Mouse (Mus musculus) intestine, postnatal 0 days (tissue): ENCODE data around the gene Rgmb. TPM values are rescaled to one million over a fixed set of nuclear protein-coding genes. Genes with fewer than 3 reads are reported as not detected.

Experiments
- ATAC-seq: fragments of 200-750 bp; cut with Nextera tagmentation; 2 replicates; pipeline ENCODE4 v1.8.0; 2017; ENCODE audit warnings: mild to moderate bottlenecking, moderate TSS enrichment, moderate library complexity
- H3K27ac ChIP-seq: fragments of 300-500 bp; sonication (generic); 2 replicates; pipeline ENCODE4 v1.5.1; 2014; ENCODE audit warnings: mild to moderate bottlenecking, low read depth, low read length, moderate library complexity
- H3K27me3 ChIP-seq: fragments of 300-500 bp; sonication (generic); replicated peaks from 2 replicates; pipeline ENCODE4 v1.6.1; 2014; ENCODE audit warnings: low read length, mixed read lengths; ENCODE audit not compliant: control insufficient read depth, insufficient read depth
- H3K36me3 ChIP-seq: fragments of 300-500 bp; sonication (generic); 2 replicates; pipeline ENCODE4 v1.6.1; 2014; ENCODE audit warnings: mild to moderate bottlenecking, moderate library complexity; ENCODE audit not compliant: control insufficient read depth, insufficient read depth
- H3K4me1 ChIP-seq: fragments of 300-500 bp; sonication (generic); replicated peaks from 2 replicates; pipeline ENCODE4 v1.6.1; 2014; ENCODE audit warnings: antibody characterized with exemption, low read length, mixed read lengths; ENCODE audit not compliant: control insufficient read depth, insufficient read depth
- H3K4me2 ChIP-seq: fragments of 300-500 bp; sonication (generic); replicated peaks from 2 replicates; pipeline ENCODE4 v1.6.1; 2014; ENCODE audit warnings: low read depth, mild to moderate bottlenecking, moderate library complexity
- H3K4me3 ChIP-seq: fragments of 300-500 bp; sonication (generic); 2 replicates; pipeline ENCODE4 v1.5.1; 2014; ENCODE audit warnings: low read depth, low read length
- H3K9ac ChIP-seq: fragments of 300-500 bp; sonication (generic); 2 replicates; pipeline ENCODE4 v1.6.1; 2014; ENCODE audit warnings: mild to moderate bottlenecking, low read depth, low read length
- H3K9me3 ChIP-seq: fragments of 300-500 bp; sonication (generic); 2 replicates; pipeline ENCODE4 v1.6.1; 2016; ENCODE audit warnings: mixed run types; ENCODE audit not compliant: control insufficient read depth
- CTCF ChIP-seq: sonication (generic); IDR thresholded peaks from 2 replicates; pipeline ENCODE4 v1.5.1; 2016; ENCODE audit warnings: low read depth, mild to moderate bottlenecking, control low read depth, antibody characterized with exemption, moderate library complexity
- WGBS: fragments of 180-500 bp; shearing (Covaris S2); extraction: QIAGEN DNeasy Blood & Tissue Kit; methylation state at CpG from one replicate; pipeline ENCODE4 v1.1.7; 2014; 5-methylcytosine and 5-hydroxymethylcytosine counted together
- polyA plus RNA-seq: library from polyadenylated mRNA; unstranded; fragments of >200 nt; fragmentation: Nextera tagmentation; extraction: Ambion mirVana; gene quantifications from 2 replicates; pipeline ENCODE4 v1.2.1, GENCODE M21; 2015

Rgmb gene
- polyA plus RNA-seq, 1 experiment from 2014 or later = 27.7 TPM

GRCm38 (mm10) chr17:15818372-15818771 is 12.5 kb downstream of the Rgmb start:
- no peak overlapping the region for H3K27ac ChIP-seq
- ATAC-seq = no peak
- no peak overlapping the region for H3K4me3 ChIP-seq
- H3K36me3 ChIP-seq = peaks cover 18% of the 10 kb centered on the region; the same call in 1 of the 2 replicates
- H3K4me1 ChIP-seq = no peaks in the 10 kb centered on the region; the same call in 1 of the 2 replicates
- H3K27me3 ChIP-seq = no peaks in the 10 kb centered on the region
- H3K4me2 ChIP-seq = no peak overlapping the region
- 87% methylated on average over 8 of the region's 8 CpGs for WGBS
- no peaks in the 10 kb centered on the region for H3K9me3 ChIP-seq
- H3K9ac ChIP-seq = no peak overlapping the region
- no peak for TF ChIP-seq CTCF

- TF ChIP-seq CTCF = no peak
- Histone ChIP-seq H3K9ac (no peak overlapping the region), H3K36me3 (peaks cover 19% of the 10 kb centered on the region; the same call in 1 of the 2 replicates), H3K27ac (no peak overlapping the region), H3K4me3 (no peak overlapping the region), H3K9me3 (no peaks in the 10 kb centered on the region), H3K4me2 (no peak overlapping the region), H3K4me1 (no peaks in the 10 kb centered on the region; the same call in 1 of the 2 replicates), H3K27me3 (no peaks in the 10 kb centered on the region)
- no peak for ATAC-seq
- 84% methylated on average over 2 of the region's 2 CpGs for WGBS
These were observed 13.2 kb downstream of the Rgmb start for GRCm38 (mm10) chr17:15817634-15818033.

GRCm38 (mm10) chr17:15817096-15817450 is 13.8 kb downstream of the Rgmb start:
- peaks cover 19% of the 10 kb centered on the region; the same call in 1 of the 2 replicates for H3K36me3 ChIP-seq
- H3K9me3 ChIP-seq = no peaks in the 10 kb centered on the region
- 71% methylated on average over 5 of the region's 5 CpGs for WGBS
- H3K4me1 ChIP-seq = no peaks in the 10 kb centered on the region; the same call in 1 of the 2 replicates
- no peak overlapping the region for H3K27ac ChIP-seq
- no peak for TF ChIP-seq CTCF
- no peak overlapping the region for H3K4me2 ChIP-seq
- no peak for ATAC-seq
- H3K4me3 ChIP-seq = no peak overlapping the region
- no peak overlapping the region for H3K9ac ChIP-seq
- no peaks in the 10 kb centered on the region for H3K27me3 ChIP-seq

- Histone ChIP-seq H3K4me1 (no peaks in the 10 kb centered on the region; the same call in 1 of the 2 replicates), H3K4me3 (no peak overlapping the region), H3K27me3 (no peaks in the 10 kb centered on the region), H3K36me3 (peaks cover 19% of the 10 kb centered on the region; the same call in 1 of the 2 replicates), H3K27ac (no peak overlapping the region), H3K9me3 (no peaks in the 10 kb centered on the region), H3K4me2 (0 out of 2 replicates have a peak overlapping the region, but pooled peaks have one; percentile 13), H3K9ac (no peak overlapping the region)
- 58% methylated on average over 11 of the region's 11 CpGs for WGBS
- ATAC-seq = peak; percentile 75
- TF ChIP-seq CTCF = no peak
These were observed 14.3 kb downstream of the Rgmb start for GRCm38 (mm10) chr17:15816379-15817095.

- no peak for TF ChIP-seq CTCF
- H3K9ac ChIP-seq = no peak overlapping the region
- no peaks in the 10 kb centered on the region for H3K9me3 ChIP-seq
- peaks cover 15% of the 10 kb centered on the region; the same call in 1 of the 2 replicates for H3K36me3 ChIP-seq
- ATAC-seq = no peak
- no peak overlapping the region for H3K4me3 ChIP-seq
- 73% methylated on average over 10 of the region's 10 CpGs for WGBS
- H3K4me2 ChIP-seq = no peak overlapping the region
- H3K27ac ChIP-seq = no peak overlapping the region
- no peaks in the 10 kb centered on the region for H3K27me3 ChIP-seq
- peaks cover 6% of the 10 kb centered on the region for H3K4me1 ChIP-seq
These were observed 15.4 kb downstream of the Rgmb start for GRCm38 (mm10) chr17:15815312-15816018.

GRCm38 (mm10) chr17:15813658-15814212 is 17.1 kb downstream of the Rgmb start:
- Histone ChIP-seq H3K4me3 (no peak overlapping the region), H3K9me3 (no peaks in the 10 kb centered on the region), H3K36me3 (peaks cover 10% of the 10 kb centered on the region; the same call in 1 of the 2 replicates), H3K4me1 (peaks cover 9% of the 10 kb centered on the region), H3K4me2 (no peak overlapping the region), H3K27ac (no peak overlapping the region), H3K9ac (no peak overlapping the region), H3K27me3 (no peaks in the 10 kb centered on the region)
- no peak for TF ChIP-seq CTCF
- 53% methylated on average over 3 of the region's 3 CpGs for WGBS
- no peak for ATAC-seq
